Mouse (Mus musculus) hindbrain, postnatal 0 days (tissue): Measurements from ENCODE around the gene Txn2. TPM values are rescaled to one million over a fixed set of nuclear protein-coding genes. Genes with fewer than 3 reads are reported as not detected.
"Not testable (repeated sequence)": the region's sequence is repeated elsewhere in the genome, so short reads cannot be mapped to it uniquely, and the experiment has no call there.

Source experiments
- ATAC-seq: fragments of 200-750 bp; cut with Nextera tagmentation; 2 replicates; pipeline ENCODE4 v1.8.0; 2017; ENCODE audit warnings: mild to moderate bottlenecking, moderate TSS enrichment, moderate library complexity
- DNase-seq: peaks from one replicate; pipeline ENCODE4 v3.0.0-alpha.2; 2015; ENCODE audit warnings: low spot score
- H3K27ac ChIP-seq: fragments of 300-500 bp; sonication (generic); 2 replicates; pipeline ENCODE4 v1.5.1; 2014; ENCODE audit warnings: mild to moderate bottlenecking
- H3K27me3 ChIP-seq: fragments of 300-500 bp; sonication (generic); 2 replicates; pipeline ENCODE4 v1.6.1; 2014; ENCODE audit warnings: low read length, mixed read lengths; ENCODE audit not compliant: insufficient read depth
- H3K36me3 ChIP-seq: fragments of 300-500 bp; sonication (generic); 2 replicates; pipeline ENCODE4 v1.6.1; 2014; ENCODE audit warnings: low read length, mixed read lengths; ENCODE audit not compliant: insufficient read depth
- H3K4me1 ChIP-seq: fragments of 300-500 bp; sonication (generic); 2 replicates; pipeline ENCODE4 v1.6.1; 2014; ENCODE audit warnings: antibody characterized with exemption, low read length, mixed read lengths; ENCODE audit not compliant: insufficient read depth
- H3K4me2 ChIP-seq: fragments of 300-500 bp; sonication (generic); 2 replicates; pipeline ENCODE4 v1.6.1; 2014; ENCODE audit warnings: low read depth, mild to moderate bottlenecking, low read length, moderate library complexity, mixed read lengths
- H3K4me3 ChIP-seq: fragments of 300-500 bp; sonication (generic); 2 replicates; pipeline ENCODE4 v1.5.1; 2014; ENCODE audit warnings: low read length
- H3K9ac ChIP-seq: fragments of 300-500 bp; sonication (generic); replicated peaks from 2 replicates; pipeline ENCODE4 v1.6.1; 2014; ENCODE audit warnings: mild to moderate bottlenecking, low read length, moderate library complexity, mixed read lengths
- H3K9me3 ChIP-seq: fragments of 300-500 bp; sonication (generic); 2 replicates; pipeline ENCODE4 v1.6.1; 2016; ENCODE audit warnings: low read length, mixed read lengths
- CTCF ChIP-seq: IDR thresholded peaks from 2 replicates; pipeline ENCODE4 v1.5.1; 2016; ENCODE audit warnings: antibody characterized with exemption, control low read depth, low read depth
- WGBS: fragments of 180-500 bp; shearing (Covaris S2); extraction: QIAGEN DNeasy Blood & Tissue Kit; methylation state at CpG from one replicate; pipeline ENCODE4 v1.1.7; 2014; 5-methylcytosine and 5-hydroxymethylcytosine counted together
- polyA plus RNA-seq: library from polyadenylated mRNA; unstranded; fragments of >200 nt; fragmentation: Nextera tagmentation; extraction: Ambion mirVana; gene quantifications from 2 replicates; pipeline ENCODE4 v1.2.1, GENCODE M21; 2015
- total RNA-seq: library from RNA; depleted of rRNA; stranded (reverse); fragments of >200 nt; gene quantifications from 2 replicates; pipeline ENCODE4 v1.2.3, GENCODE M21; 2014; rRNA removed

The Txn2 gene
- total and polyA plus RNA-seq, 2 experiments from 2014 or later: 52.5 to 215 TPM

- no peak for TF ChIP-seq CTCF
- no peak overlapping the region for H3K27ac ChIP-seq
- H3K4me2 ChIP-seq: no peak overlapping the region
- no peaks in the 10 kb centered on the region for H3K9me3 ChIP-seq
- H3K4me3 ChIP-seq: no peak overlapping the region
- WGBS: 90% methylated on average over 9 of the region's 9 CpGs
- no peaks in the 10 kb centered on the region for H3K4me1 ChIP-seq
- H3K9ac ChIP-seq: no peak overlapping the region
- no peaks in the 10 kb centered on the region for H3K27me3 ChIP-seq
- DNase-seq (no peak), ATAC-seq (no peak)
- H3K36me3 ChIP-seq: no peaks in the 10 kb centered on the region
Observed at GRCm38 (mm10) chr15:77874807-77875206, 54.0 kb downstream of the Txn2 start.

GRCm38 (mm10) chr15:77874310-77874709 lies 54.5 kb downstream of the Txn2 start:
- Histone ChIP-seq H3K27ac (no peak overlapping the region), H3K4me3 (no peak overlapping the region), H3K9me3 (no peaks in the 10 kb centered on the region), H3K4me2 (no peak overlapping the region), H3K9ac (no peak overlapping the region), H3K36me3 (no peaks in the 10 kb centered on the region), H3K4me1 (no peaks in the 10 kb centered on the region), H3K27me3 (no peaks in the 10 kb centered on the region)
- DNase-seq (no peak), ATAC-seq (no peak)
- no peak for TF ChIP-seq CTCF
- WGBS: 64% methylated on average over 4 of the region's 4 CpGs

DNA sequence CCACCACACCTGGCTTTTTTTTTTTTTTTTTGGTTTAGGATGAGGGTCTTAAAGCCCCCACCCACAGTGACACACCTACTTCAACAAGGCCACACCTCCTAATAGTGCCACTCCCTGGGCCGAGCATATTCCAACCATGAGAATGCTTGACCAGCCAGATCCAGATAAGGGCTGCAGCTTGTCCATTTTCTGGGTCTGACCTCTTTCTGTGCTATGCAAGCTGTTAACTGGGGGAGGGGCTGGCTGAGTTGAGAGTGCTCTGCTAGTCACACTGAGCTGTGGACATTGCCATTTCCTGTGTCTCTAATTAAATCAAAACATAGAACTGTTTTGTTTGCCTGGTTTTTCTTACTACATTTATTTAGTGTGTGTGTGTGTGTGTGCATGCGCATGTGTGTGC lies 55.2 kb downstream of the Txn2 start:
- Histone ChIP-seq H3K4me1 (no peaks in the 10 kb centered on the region), H3K27me3 (no peaks in the 10 kb centered on the region), H3K4me3 (no peak overlapping the region), H3K4me2 (no peak overlapping the region), H3K9ac (no peak overlapping the region), H3K9me3 (no peaks in the 10 kb centered on the region), H3K36me3 (no peaks in the 10 kb centered on the region), H3K27ac (no peak overlapping the region)
- DNase-seq (no peak), ATAC-seq (no peak)
- TF ChIP-seq CTCF: no peak
- 88% methylated on average over 2 of the region's 2 CpGs for WGBS

GRCm38 (mm10) chr15:77872996-77873395 lies 55.8 kb downstream of the Txn2 start:
- no peaks in the 10 kb centered on the region for H3K36me3 ChIP-seq
- H3K9ac ChIP-seq: no peak overlapping the region
- no peak overlapping the region for H3K4me2 ChIP-seq
- H3K27ac ChIP-seq: no peak overlapping the region
- H3K4me3 ChIP-seq: no peak overlapping the region
- H3K27me3 ChIP-seq: no peaks in the 10 kb centered on the region
- H3K4me1 ChIP-seq: no peaks in the 10 kb centered on the region
- TF ChIP-seq CTCF: no peak
- no peak for ATAC-seq
- DNase-seq: no peak
- WGBS: 81% methylated on average over 3 of the region's 3 CpGs
- H3K9me3 ChIP-seq: no peaks in the 10 kb centered on the region

GRCm38 (mm10) chr15:77868340-77868739 lies 60.5 kb downstream of the Txn2 start:
- Histone ChIP-seq H3K27me3 (no peaks in the 10 kb centered on the region), H3K9ac (no peak overlapping the region), H3K4me2 (no peak overlapping the region), H3K27ac (no peak overlapping the region), H3K9me3 (no peaks in the 10 kb centered on the region), H3K36me3 (no peaks in the 10 kb centered on the region), H3K4me3 (no peak overlapping the region), H3K4me1 (no peaks in the 10 kb centered on the region)
- no peak for TF ChIP-seq CTCF
- DNase-seq (no peak), ATAC-seq (no peak)
- 94% methylated on average over 5 of the region's 5 CpGs for WGBS

DNA sequence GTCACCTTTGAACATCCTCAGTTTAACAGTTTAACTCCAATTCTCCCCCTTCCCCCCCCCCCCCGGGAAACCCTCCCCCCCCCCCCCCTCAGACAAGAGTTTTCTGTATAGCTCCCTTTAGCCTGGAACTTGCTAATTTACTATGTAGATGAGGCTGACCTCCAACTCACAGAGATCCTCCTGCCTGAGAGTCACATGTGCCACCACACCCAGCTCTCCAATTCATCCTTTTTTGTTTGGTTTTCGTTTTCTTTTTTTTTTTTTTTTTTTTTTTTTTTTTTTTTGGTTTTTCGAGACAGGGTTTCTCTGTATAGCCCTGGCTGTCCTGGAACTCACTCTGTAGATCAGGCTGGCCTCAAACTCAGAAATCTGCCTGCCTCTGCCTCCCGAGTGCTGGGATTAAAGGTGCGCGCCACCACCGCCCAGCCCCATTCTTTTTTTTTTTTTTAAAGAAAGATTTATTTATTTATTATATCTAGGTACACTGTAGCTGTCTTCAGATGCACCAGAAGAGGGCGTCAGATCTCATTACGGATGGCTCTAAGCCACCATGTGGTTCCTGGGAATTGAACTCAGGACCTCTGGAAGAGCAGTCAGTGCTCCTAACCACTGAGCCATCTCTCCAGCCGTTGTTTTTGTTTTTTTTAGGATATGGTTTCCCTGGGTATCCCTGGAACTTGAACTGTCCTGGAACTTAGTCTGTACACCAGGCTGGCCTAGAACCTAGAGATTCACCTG lies 61.4 kb downstream of the Txn2 start:
- not testable (repeated sequence) for H3K36me3 ChIP-seq, ATAC-seq, H3K9me3 ChIP-seq, H3K27ac ChIP-seq, H3K4me3 ChIP-seq, H3K27me3 ChIP-seq, H3K4me1 ChIP-seq, H3K4me2 ChIP-seq, H3K9ac ChIP-seq, DNase-seq
- WGBS: 92% methylated on average over 8 of the region's 10 CpGs

- peak; percentile 32 for DNase-seq
- no peak overlapping the region for H3K4me3 ChIP-seq
- no peaks in the 10 kb centered on the region for H3K36me3 ChIP-seq
- no peak for TF ChIP-seq CTCF
- no peak overlapping the region for H3K4me2 ChIP-seq
- H3K9me3 ChIP-seq: no peaks in the 10 kb centered on the region
- 43% methylated on average over 11 of the region's 11 CpGs for WGBS
- no peaks in the 10 kb centered on the region for H3K4me1 ChIP-seq
- H3K27ac ChIP-seq: no peak overlapping the region
- no peak for ATAC-seq
- no peaks in the 10 kb centered on the region for H3K27me3 ChIP-seq
- no peak overlapping the region for H3K9ac ChIP-seq
Observed at GRCm38 (mm10) chr15:77866583-77867220, 62.1 kb downstream of the Txn2 start.

Other genes starting within 250 kb of the Txn2 start
- gene Apol7e, start 230.1 kb downstream of the Txn2 start, total RNA-seq: 0.07 TPM in 1 of 2 replicates, not detected in the other
- gene Apol7e, start 230.1 kb downstream of the Txn2 start, polyA plus RNA-seq: not detected in 2 replicates
- gene Apol9b, start 200.0 kb downstream of the Txn2 start, total RNA-seq: 0.37 TPM in 1 of 2 replicates, not detected in the other
- gene Apol9b, start 200.0 kb downstream of the Txn2 start, polyA plus RNA-seq: 0.41 and 1.2 TPM in 2 replicates
- 0.50 and 0.84 TPM in 2 replicates for gene Apol8, start 172.0 kb downstream of the Txn2 start, total RNA-seq
- gene Apol8, start 172.0 kb downstream of the Txn2 start, polyA plus RNA-seq: 0.35 and 0.50 TPM in 2 replicates
- gene Myh9, start 86.8 kb downstream of the Txn2 start, total RNA-seq: 29.4 and 33.6 TPM in 2 replicates
- gene Myh9, start 86.8 kb downstream of the Txn2 start, polyA plus RNA-seq: 8.4 and 9.1 TPM in 2 replicates
- 26.5 and 38.7 TPM in 2 replicates for gene Foxred2, start 27.7 kb upstream of the Txn2 start, total RNA-seq
- gene Foxred2, start 27.7 kb upstream of the Txn2 start, polyA plus RNA-seq: 9.1 and 9.8 TPM in 2 replicates
- 121 and 139 TPM in 2 replicates for gene Eif3d, start 41.8 kb upstream of the Txn2 start, total RNA-seq
- 143 and 155 TPM in 2 replicates for gene Eif3d, start 41.8 kb upstream of the Txn2 start, polyA plus RNA-seq
- 22.5 and 24.4 TPM in 2 replicates for gene Cacng2, start 191.0 kb upstream of the Txn2 start, total RNA-seq
- 19.8 and 21.6 TPM in 2 replicates for gene Cacng2, start 191.0 kb upstream of the Txn2 start, polyA plus RNA-seq
- 38.5 and 38.8 TPM in 2 replicates for gene Ift27, start 245.1 kb upstream of the Txn2 start, total RNA-seq
- gene Ift27, start 245.1 kb upstream of the Txn2 start, polyA plus RNA-seq: 122 and 123 TPM in 2 replicates